Mouse (Mus musculus) gastrocnemius, adult 2 months (tissue): ENCODE measurements around the gene Ccdc155. TPM values are rescaled to one million over a fixed set of nuclear protein-coding genes. Genes with fewer than 3 reads are reported as not detected.
"Not testable (repeated sequence)": the region's sequence is repeated elsewhere in the genome, so short reads cannot be mapped to it uniquely, and the experiment has no call there.

Experiments used
- DNase-seq: peaks from one replicate; pipeline ENCODE4 v3.0.0; 2022
- H3K27ac ChIP-seq: fragments of 200-600 bp; 2 replicates; pipeline ENCODE4 v1.8.1; 2022; ENCODE audit warnings: mild to moderate bottlenecking
- H3K4me3 ChIP-seq: fragments of 200-600 bp; 2 replicates; pipeline ENCODE4 v1.8.1; 2022; ENCODE audit warnings: mild to moderate bottlenecking, moderate library complexity
- CTCF ChIP-seq: fragments of 200-600 bp; IDR thresholded peaks from 2 replicates; pipeline ENCODE4 v1.8.1; 2022; ENCODE audit warnings: antibody characterized with exemption, mild to moderate bottlenecking, moderate library complexity
- intact Hi-C: fragments of 180-260 bp; cut with DNase I; formaldehyde crosslinking; loops from one replicate; pipeline ENCODE4 v1.15.1; 2025
- total RNA-seq, 2 experiments: library from RNA; stranded (reverse); gene quantifications; 2 replicates each; pipeline ENCODE4 v1.2.3; 2021

Ccdc155 gene
- total RNA-seq, 2 experiments from 2014 or later = not detected

- peak within 1 kb of the TSS; percentile 69 for H3K4me3 ChIP-seq
- H3K27ac ChIP-seq = no peak within 1 kb of the TSS
- no peak for DNase-seq
- no peak for TF ChIP-seq CTCF
- intact Hi-C loops = no loop called here
Measured at GRCm38 (mm10) chr7:45180896-45181477, 23.7 kb downstream of the Ccdc155 start, which contains the start of gene Pth2. Pth2 (plus strand) TSS chr7:45180995.

- no peak for TF ChIP-seq CTCF
- DNase-seq = no peak
- intact Hi-C loops = no loop called here
- H3K4me3 ChIP-seq = no peak within 1 kb of the TSS
- no peak within 1 kb of the TSS for H3K27ac ChIP-seq
Measured at GRCm38 (mm10) chr7:45179469-45179868, 25.2 kb downstream of the Ccdc155 start, which contains the start of gene Gfy. Gfy (minus strand) TSS chr7:45179569.

- intact Hi-C loops = no loop called here
- Histone ChIP-seq H3K27ac (no peak overlapping the region), H3K4me3 (no peak overlapping the region)
- no peak for TF ChIP-seq CTCF
- DNase-seq = no peak
Measured at GRCm38 (mm10) chr7:45178550-45178949, 26.1 kb downstream of the Ccdc155 start.

GRCm38 (mm10) chr7:45176356-45176755, 28.3 kb downstream of the Ccdc155 start:
- TF ChIP-seq CTCF = no peak
- peak overlapping the region; percentile 35 for H3K4me3 ChIP-seq
- intact Hi-C loops = no loop called here
- no peak overlapping the region for H3K27ac ChIP-seq
- DNase-seq = no peak

- Histone ChIP-seq H3K27ac (no peak overlapping the region), H3K4me3 (peak overlapping the region; percentile 35)
- DNase-seq = no peak
- intact Hi-C loops = no loop called here
- TF ChIP-seq CTCF = no peak
Measured at GRCm38 (mm10) chr7:45175929-45176328, 28.8 kb downstream of the Ccdc155 start.

GRCm38 (mm10) chr7:45175398-45175797, 29.3 kb downstream of the Ccdc155 start:
- DNase-seq = no peak
- intact Hi-C loops = no loop called here
- Histone ChIP-seq H3K4me3 (no peak overlapping the region), H3K27ac (no peak overlapping the region)
- TF ChIP-seq CTCF = no peak

- Histone ChIP-seq H3K4me3 (no peak overlapping the region), H3K27ac (no peak overlapping the region)
- intact Hi-C loops = no loop called here
- TF ChIP-seq CTCF = no peak
- no peak for DNase-seq
Measured at GRCm38 (mm10) chr7:45174567-45175280, 30.0 kb downstream of the Ccdc155 start.

- H3K27ac ChIP-seq, intact Hi-C loops, H3K4me3 ChIP-seq, DNase-seq: not testable (repeated sequence)
- peak; percentile 50 for TF ChIP-seq CTCF
Measured at GRCm38 (mm10) chr7:45173772-45174171, 30.9 kb downstream of the Ccdc155 start.

GRCm38 (mm10) chr7:45172974-45173373, 31.7 kb downstream of the Ccdc155 start:
- intact Hi-C loops = no loop called here
- no peak overlapping the region for H3K4me3 ChIP-seq
- no peak for DNase-seq
- no peak overlapping the region for H3K27ac ChIP-seq
- TF ChIP-seq CTCF = peak; percentile 57

- intact Hi-C loops = no loop called here
- H3K27ac ChIP-seq = no peak overlapping the region
- H3K4me3 ChIP-seq = no peak overlapping the region
- no peak for TF ChIP-seq CTCF
- no peak for DNase-seq
Measured at GRCm38 (mm10) chr7:45169495-45169894, 35.2 kb downstream of the Ccdc155 start.

GRCm38 (mm10) chr7:45168656-45169055, 36.0 kb downstream of the Ccdc155 start:
- H3K4me3 ChIP-seq = 0 out of 2 replicates have a peak overlapping the region, but pooled peaks have one; percentile 7

GRCm38 (mm10) chr7:45167761-45168445, 36.8 kb downstream of the Ccdc155 start:
- Histone ChIP-seq H3K27ac (no peak overlapping the region), H3K4me3 (no peak overlapping the region)
- TF ChIP-seq CTCF = no peak
- intact Hi-C loops = no loop called here
- DNase-seq = no peak

More at GRCm38 (mm10) chr7:45168656-45169055, 36.0 kb downstream of the Ccdc155 start:
- DNase-seq = no peak
- H3K27ac ChIP-seq = no peak overlapping the region
- TF ChIP-seq CTCF = no peak
- intact Hi-C loops = no loop called here

- DNase-seq = no peak
- TF ChIP-seq CTCF = no peak
- Histone ChIP-seq H3K27ac (no peak overlapping the region), H3K4me3 (no peak overlapping the region)
- intact Hi-C loops = no loop called here
Measured at GRCm38 (mm10) chr7:45166950-45167401, 37.7 kb downstream of the Ccdc155 start.
